Mouse (Mus musculus) intestine, embryonic 16.5 days (tissue): ENCODE data around the gene Zfp52. TPM values are rescaled to one million over a fixed set of nuclear protein-coding genes. Genes with fewer than 3 reads are reported as not detected.

Experiments
- polyA plus RNA-seq: library from polyadenylated mRNA; unstranded; fragments of >200 nt; fragmentation: Nextera tagmentation; extraction: Ambion mirVana; gene quantifications from 2 replicates; pipeline ENCODE4 v1.2.1, GENCODE M21; 2015

Zfp52 gene
- polyA plus RNA-seq, 1 experiment from 2014 or later: 3.4 TPM

Other genes with a start within 250 kb of the Zfp52 start
- gene Vmn1r237, start 223.7 kb upstream of the Zfp52 start, polyA plus RNA-seq: not detected in 2 replicates
- gene Zfp677, start 151.8 kb upstream of the Zfp52 start, polyA plus RNA-seq: 2.6 TPM in 2 replicates
- 7.5 and 7.9 TPM in 2 replicates for gene Zfp54, start 112.3 kb upstream of the Zfp52 start, polyA plus RNA-seq
- gene Zfp51, start 85.2 kb upstream of the Zfp52 start, polyA plus RNA-seq: 13.2 and 14.0 TPM in 2 replicates
- 11.2 and 12.1 TPM in 2 replicates for gene Zfp53, start 46.5 kb upstream of the Zfp52 start, polyA plus RNA-seq
- 17.7 and 18.2 TPM in 2 replicates for gene Zfp948, start 31.5 kb downstream of the Zfp52 start, polyA plus RNA-seq
- gene Zfp983, start 115.1 kb downstream of the Zfp52 start, polyA plus RNA-seq: 3.4 and 3.9 TPM in 2 replicates
- 4.8 and 6.0 TPM in 2 replicates for gene Gm10226, start 156.3 kb downstream of the Zfp52 start, polyA plus RNA-seq
- 5.9 TPM in 2 replicates for gene Zfp760, start 172.2 kb downstream of the Zfp52 start, polyA plus RNA-seq
- gene Zfp229, start 195.3 kb downstream of the Zfp52 start, polyA plus RNA-seq: 3.4 and 4.0 TPM in 2 replicates